Mouse (Mus musculus) lung, embryonic 14.5 days (tissue): Measurements from ENCODE around the gene Hamp. TPM values are rescaled to one million over a fixed set of nuclear protein-coding genes. Genes with fewer than 3 reads are reported as not detected.
"Not testable (repeated sequence)": the region's sequence is repeated elsewhere in the genome, so short reads cannot be mapped to it uniquely, and the experiment has no call there.

Source experiments
- ATAC-seq: fragments of 200-750 bp; cut with Nextera tagmentation; 2 replicates; pipeline ENCODE4 v1.8.0; 2017; ENCODE audit warnings: mild to moderate bottlenecking, moderate TSS enrichment, moderate library complexity; ENCODE audit not compliant: insufficient read depth
- DNase-seq: peaks from one replicate; pipeline ENCODE4 v3.0.0-alpha.2; 2015
- H3K27ac ChIP-seq: fragments of 300-500 bp; sonication (generic); 2 replicates; pipeline ENCODE4 v1.5.1; 2014; ENCODE audit warnings: low read depth, mild to moderate bottlenecking, moderate library complexity
- H3K27me3 ChIP-seq: fragments of 300-500 bp; sonication (generic); 2 replicates; pipeline ENCODE4 v1.6.1; 2014; ENCODE audit warnings: low read length, control low read depth; ENCODE audit not compliant: insufficient read depth
- H3K36me3 ChIP-seq: fragments of 300-500 bp; sonication (generic); 2 replicates; pipeline ENCODE4 v1.6.1; 2014; ENCODE audit warnings: control low read depth; ENCODE audit not compliant: insufficient read depth
- H3K4me1 ChIP-seq: fragments of 300-500 bp; sonication (generic); 2 replicates; pipeline ENCODE4 v1.6.1; 2014; ENCODE audit warnings: antibody characterized with exemption, control low read depth; ENCODE audit not compliant: insufficient read depth
- H3K4me2 ChIP-seq: fragments of 300-500 bp; sonication (generic); 2 replicates; pipeline ENCODE4 v1.6.1; 2014; ENCODE audit warnings: mild to moderate bottlenecking
- H3K4me3 ChIP-seq: fragments of 300-500 bp; sonication (generic); 2 replicates; pipeline ENCODE4 v1.5.1; 2014; ENCODE audit warnings: low read depth, low read length
- H3K9ac ChIP-seq: fragments of 300-500 bp; sonication (generic); 2 replicates; pipeline ENCODE4 v1.6.1; 2014
- H3K9me3 ChIP-seq: fragments of 300-500 bp; sonication (generic); 2 replicates; pipeline ENCODE4 v1.6.1; 2016; ENCODE audit warnings: low read depth, low read length, control low read depth
- CTCF ChIP-seq: IDR thresholded peaks from 2 replicates; pipeline ENCODE4 v1.5.1; 2016; ENCODE audit warnings: antibody characterized with exemption, low read depth
- WGBS: fragments of 180-500 bp; shearing (Covaris S2); extraction: QIAGEN DNeasy Blood & Tissue Kit; methylation state at CpG from one replicate; pipeline ENCODE4 v1.1.7; 2014; 5-methylcytosine and 5-hydroxymethylcytosine counted together
- polyA plus RNA-seq: library from polyadenylated mRNA; unstranded; fragments of >200 nt; fragmentation: Nextera tagmentation; extraction: Ambion mirVana; gene quantifications from 2 replicates; pipeline ENCODE4 v1.2.1, GENCODE M21; 2014

The Hamp gene
- polyA plus RNA-seq, 1 experiment from 2014 or later = not detected

- ATAC-seq (peak; percentile 51), DNase-seq (no peak)
- peak overlapping the region; percentile 97 for H3K4me3 ChIP-seq
- H3K4me1 ChIP-seq = no peaks in the 10 kb centered on the region
- peak overlapping the region; percentile 98 for H3K27ac ChIP-seq
- peak overlapping the region; percentile 99 for H3K9ac ChIP-seq
- H3K36me3 ChIP-seq = peaks cover 58% of the 10 kb centered on the region
- H3K4me2 ChIP-seq = peak overlapping the region; percentile 88
- no peaks in the 10 kb centered on the region for H3K27me3 ChIP-seq
- TF ChIP-seq CTCF = no peak
- no peaks in the 10 kb centered on the region for H3K9me3 ChIP-seq
- 1% methylated on average over 29 of the region's 49 CpGs for WGBS
Measured at GRCm38 (mm10) chr7:30956357-30956751, 12.5 kb upstream of the Hamp start.

- Histone ChIP-seq H3K9me3 (no peaks in the 10 kb centered on the region), H3K4me2 (peak overlapping the region; percentile 88), H3K4me3 (peak overlapping the region; percentile 97), H3K27me3 (no peaks in the 10 kb centered on the region), H3K4me1 (no peaks in the 10 kb centered on the region), H3K36me3 (peaks cover 64% of the 10 kb centered on the region), H3K9ac (peak overlapping the region; percentile 99), H3K27ac (peak overlapping the region; percentile 98)
- DNase-seq (peak; percentile 93), ATAC-seq (peak; percentile 74)
- peak; percentile 79 for TF ChIP-seq CTCF
- under 1% methylated on average over 56 of the region's 64 CpGs for WGBS
Measured at GRCm38 (mm10) chr7:30955584-30956356, 11.9 kb upstream of the Hamp start.

GRCm38 (mm10) chr7:30954971-30955520, 11.2 kb upstream of the Hamp start:
- DNase-seq (no peak), ATAC-seq (no peak)
- H3K4me3 ChIP-seq = peak overlapping the region; percentile 97
- no peak overlapping the region; the same call in 1 of the 2 replicates for H3K9ac ChIP-seq
- peak overlapping the region; percentile 88 for H3K4me2 ChIP-seq
- H3K27me3 ChIP-seq = no peaks in the 10 kb centered on the region
- no peaks in the 10 kb centered on the region for H3K4me1 ChIP-seq
- no peak for TF ChIP-seq CTCF
- peaks cover 66% of the 10 kb centered on the region for H3K36me3 ChIP-seq
- 78% methylated on average over 12 of the region's 12 CpGs for WGBS
- H3K9me3 ChIP-seq = no peaks in the 10 kb centered on the region
- H3K27ac ChIP-seq = no peak overlapping the region

GRCm38 (mm10) chr7:30954036-30954435, 10.2 kb upstream of the Hamp start:
- no peak for ATAC-seq
- Histone ChIP-seq H3K36me3 (peaks cover 67% of the 10 kb centered on the region), H3K4me1 (no peaks in the 10 kb centered on the region), H3K4me2 (no peak overlapping the region), H3K4me3 (no peak overlapping the region), H3K9me3 (no peaks in the 10 kb centered on the region), H3K9ac (no peak overlapping the region), H3K27ac (no peak overlapping the region), H3K27me3 (no peaks in the 10 kb centered on the region)
- 77% methylated on average over 3 of the region's 3 CpGs for WGBS
- DNase-seq = no peak
- TF ChIP-seq CTCF = 0 out of 2 replicates have a peak, but pooled peaks have one; percentile 4

- no peak for DNase-seq
- no peak for TF ChIP-seq CTCF
- 82% methylated on average over 6 of the region's 6 CpGs for whole genome bisulfite sequencing
- no peaks in the 10 kb centered on the region for H3K9me3 ChIP-seq
- H3K4me1 ChIP-seq = no peaks in the 10 kb centered on the region
- H3K9ac ChIP-seq = no peak overlapping the region
- H3K4me3 ChIP-seq = no peak overlapping the region
- no peak overlapping the region for H3K4me2 ChIP-seq
- H3K27me3 ChIP-seq = no peaks in the 10 kb centered on the region
- no peak for ATAC-seq
- H3K27ac ChIP-seq = no peak overlapping the region
- H3K36me3 ChIP-seq = peaks cover 65% of the 10 kb centered on the region
Measured at GRCm38 (mm10) chr7:30953459-30953858, 9.6 kb upstream of the Hamp start.

- H3K36me3 ChIP-seq = peaks cover 62% of the 10 kb centered on the region
Measured at GRCm38 (mm10) chr7:30952441-30953265, 8.8 kb upstream of the Hamp start.

GRCm38 (mm10) chr7:30949902-30950301, 6.1 kb upstream of the Hamp start:
- H3K27ac ChIP-seq, H3K9ac ChIP-seq, H3K4me1 ChIP-seq, DNase-seq, H3K4me3 ChIP-seq, ATAC-seq, H3K27me3 ChIP-seq, H3K4me2 ChIP-seq, H3K9me3 ChIP-seq: not testable (repeated sequence)
- H3K36me3 ChIP-seq = peaks cover 70% of the 10 kb centered on the region
- 87% methylated on average over 3 of the region's 3 CpGs for WGBS

More at GRCm38 (mm10) chr7:30952441-30953265, 8.8 kb upstream of the Hamp start:
- ATAC-seq (no peak), DNase-seq (no peak)
- Histone ChIP-seq H3K4me1 (no peaks in the 10 kb centered on the region), H3K9ac (no peak overlapping the region), H3K4me2 (no peak overlapping the region), H3K4me3 (no peak overlapping the region), H3K27me3 (no peaks in the 10 kb centered on the region), H3K9me3 (no peaks in the 10 kb centered on the region), H3K27ac (no peak overlapping the region)
- no peak for TF ChIP-seq CTCF
- 89% methylated on average over 16 of the region's 16 CpGs for WGBS
